Mouse (Mus musculus): ENCODE results near the gene Fam169a.

Fam169a gene

GRCm38 (mm10) chr13:97180113-97180828, 113.2 kb downstream of the Fam169a start:
- no peak for DNase-seq (ENCODE audit: low read depth, low spot score)
